Mouse (Mus musculus) layer of hippocampus, adult 18-20 months (tissue): ENCODE results near the gene Mipol1. TPM values are rescaled to one million over a fixed set of nuclear protein-coding genes. Genes with fewer than 3 reads are reported as not detected.
"Not testable (repeated sequence)": the region's sequence is repeated elsewhere in the genome, so short reads cannot be mapped to it uniquely, and the experiment has no call there.

Experiments
- DNase-seq, 2 experiments: peaks; one replicate each; pipeline ENCODE4 v3.0.0; 2022; ENCODE audit warnings: low spot score in 2 of 2
- total RNA-seq, 2 experiments: library from RNA; stranded (reverse); gene quantifications; 2 replicates each; pipeline ENCODE4 v1.2.3; 2021

Mipol1 gene
- total RNA-seq, 2 experiments from 2014 or later = 6.0 to 7.4 TPM

- no peak for DNase-seq
Measured at GRCm38 (mm10) chr12:57413833-57414232, 183.6 kb downstream of the Mipol1 start.

GRCm38 (mm10) chr12:57424902-57425301 is 194.7 kb downstream of the Mipol1 start:
- no peak for DNase-seq

GRCm38 (mm10) chr12:57428243-57428642 is 198.0 kb downstream of the Mipol1 start:
- no peak for DNase-seq

- DNase-seq = no peak
Measured at GRCm38 (mm10) chr12:57428767-57429166, 198.5 kb downstream of the Mipol1 start.

- DNase-seq = not testable (repeated sequence)
Measured at GRCm38 (mm10) chr12:57436939-57437659, 206.9 kb downstream of the Mipol1 start.

- DNase-seq = no peak
Measured at GRCm38 (mm10) chr12:57444281-57444903, 214.2 kb downstream of the Mipol1 start.

GRCm38 (mm10) chr12:57447331-57447730 is 217.1 kb downstream of the Mipol1 start:
- DNase-seq = no peak

- no peak for DNase-seq
Measured at GRCm38 (mm10) chr12:57449299-57449698, 219.1 kb downstream of the Mipol1 start.

- no peak for DNase-seq
Measured at GRCm38 (mm10) chr12:57450017-57450583, 219.9 kb downstream of the Mipol1 start.

- no peak for DNase-seq
Measured at GRCm38 (mm10) chr12:57456911-57457310, 226.7 kb downstream of the Mipol1 start.

- no peak for DNase-seq
Measured at GRCm38 (mm10) chr12:57457339-57457738, 227.1 kb downstream of the Mipol1 start.

GRCm38 (mm10) chr12:57464520-57465334 is 234.5 kb downstream of the Mipol1 start:
- no peak for DNase-seq

- DNase-seq = no peak
Measured at GRCm38 (mm10) chr12:57471786-57472185, 241.6 kb downstream of the Mipol1 start.

GRCm38 (mm10) chr12:57476876-57477275 is 246.6 kb downstream of the Mipol1 start:
- DNase-seq = no peak

GRCm38 (mm10) chr12:57481823-57482222 is 251.6 kb downstream of the Mipol1 start:
- no peak for DNase-seq

- no peak for DNase-seq
Measured at GRCm38 (mm10) chr12:57496347-57497119, 266.3 kb downstream of the Mipol1 start.

- DNase-seq = no peak
Measured at GRCm38 (mm10) chr12:57500246-57500645, 270.0 kb downstream of the Mipol1 start.

- DNase-seq = no peak
Measured at GRCm38 (mm10) chr12:57505329-57505728, 275.1 kb downstream of the Mipol1 start.

GRCm38 (mm10) chr12:57508938-57509337 is 278.7 kb downstream of the Mipol1 start:
- no peak for DNase-seq

GRCm38 (mm10) chr12:57509726-57510125 is 279.5 kb downstream of the Mipol1 start:
- no peak for DNase-seq

GRCm38 (mm10) chr12:57511127-57511526 is 280.9 kb downstream of the Mipol1 start:
- DNase-seq = no peak
